Mouse (Mus musculus) lung, embryonic 16.5 days (tissue): ENCODE data around the gene Fbxo11. TPM values are rescaled to one million over a fixed set of nuclear protein-coding genes. Genes with fewer than 3 reads are reported as not detected.
"Not testable (repeated sequence)": the region's sequence is repeated elsewhere in the genome, so short reads cannot be mapped to it uniquely, and the experiment has no call there.

Experiments used
- ATAC-seq: fragments of 200-750 bp; cut with Nextera tagmentation; 2 replicates; pipeline ENCODE4 v1.8.0; 2017; ENCODE audit warnings: low read depth, mild to moderate bottlenecking, moderate library complexity
- H3K27ac ChIP-seq: fragments of 300-500 bp; sonication (generic); 2 replicates; pipeline ENCODE4 v1.5.1; 2014; ENCODE audit warnings: mild to moderate bottlenecking, control low read depth, low read length
- H3K27me3 ChIP-seq: fragments of 300-500 bp; sonication (generic); 2 replicates; pipeline ENCODE4 v1.6.1; 2014; ENCODE audit warnings: low read depth, low read length, mixed read lengths; ENCODE audit not compliant: control insufficient read depth, insufficient read depth
- H3K36me3 ChIP-seq: fragments of 300-500 bp; sonication (generic); 2 replicates; pipeline ENCODE4 v1.6.1; 2014; ENCODE audit warnings: low read length; ENCODE audit not compliant: control insufficient read depth, insufficient read depth
- H3K4me1 ChIP-seq: fragments of 300-500 bp; sonication (generic); replicated peaks from 2 replicates; pipeline ENCODE4 v1.6.1; 2014; ENCODE audit warnings: low read length, mixed read lengths; ENCODE audit not compliant: control insufficient read depth, insufficient read depth
- H3K4me2 ChIP-seq: fragments of 300-500 bp; sonication (generic); 2 replicates; pipeline ENCODE4 v1.6.1; 2014; ENCODE audit warnings: low read depth, low read length, control low read depth
- H3K4me3 ChIP-seq: fragments of 300-500 bp; sonication (generic); 2 replicates; pipeline ENCODE4 v1.5.1; 2014; ENCODE audit warnings: mild to moderate bottlenecking, low read length, control low read depth
- H3K9ac ChIP-seq: fragments of 300-500 bp; sonication (generic); 2 replicates; pipeline ENCODE4 v1.6.1; 2014; ENCODE audit warnings: low read length, control low read depth
- H3K9me3 ChIP-seq: fragments of 300-500 bp; sonication (generic); 2 replicates; pipeline ENCODE4 v1.6.1; 2016; ENCODE audit warnings: low read length; ENCODE audit not compliant: control insufficient read depth
- WGBS: fragments of 180-500 bp; shearing (Covaris S2); extraction: QIAGEN DNeasy Blood & Tissue Kit; methylation state at CpG from one replicate; pipeline ENCODE4 v1.1.7; 2014; 5-methylcytosine and 5-hydroxymethylcytosine counted together
- polyA plus RNA-seq: library from polyadenylated mRNA; unstranded; fragments of >200 nt; fragmentation: Nextera tagmentation; extraction: Ambion mirVana; gene quantifications from 2 replicates; pipeline ENCODE4 v1.2.1, GENCODE M21; 2015

Gene Fbxo11
- polyA plus RNA-seq, 1 experiment from 2014 or later: 13.6 TPM

- WGBS: 68% methylated on average over 1 of the region's 1 CpGs
- Histone ChIP-seq H3K9ac (no peak overlapping the region), H3K4me2 (no peak overlapping the region), H3K9me3 (no peaks in the 10 kb centered on the region), H3K4me1 (no peaks in the 10 kb centered on the region), H3K4me3 (no peak overlapping the region), H3K27me3 (no peaks in the 10 kb centered on the region), H3K27ac (no peak overlapping the region), H3K36me3 (peaks cover 54% of the 10 kb centered on the region)
- no peak for ATAC-seq
Measured at GRCm38 (mm10) chr17:87993338-87993737, 71.8 kb downstream of the Fbxo11 start.

- H3K9ac ChIP-seq: no peak overlapping the region
- peaks cover 55% of the 10 kb centered on the region for H3K36me3 ChIP-seq
- H3K27me3 ChIP-seq: no peaks in the 10 kb centered on the region
- H3K27ac ChIP-seq: no peak overlapping the region
- no peak for ATAC-seq
- H3K4me2 ChIP-seq: no peak overlapping the region
- no peaks in the 10 kb centered on the region for H3K4me1 ChIP-seq
- H3K9me3 ChIP-seq: no peaks in the 10 kb centered on the region
- WGBS: 87% methylated on average over 3 of the region's 3 CpGs
- no peak overlapping the region for H3K4me3 ChIP-seq
Measured at GRCm38 (mm10) chr17:87992154-87992553, 72.9 kb downstream of the Fbxo11 start.

GRCm38 (mm10) chr17:87987507-87987906, 77.6 kb downstream of the Fbxo11 start:
- peaks cover 9% of the 10 kb centered on the region for H3K4me1 ChIP-seq
- H3K4me2 ChIP-seq: no peak overlapping the region
- H3K27ac ChIP-seq: no peak overlapping the region
- no peaks in the 10 kb centered on the region for H3K9me3 ChIP-seq
- H3K27me3 ChIP-seq: no peaks in the 10 kb centered on the region
- H3K36me3 ChIP-seq: peaks cover 61% of the 10 kb centered on the region
- WGBS: 60% methylated on average over 6 of the region's 6 CpGs
- no peak overlapping the region for H3K4me3 ChIP-seq
- no peak for ATAC-seq
- H3K9ac ChIP-seq: no peak overlapping the region

GRCm38 (mm10) chr17:87985916-87986315, 79.2 kb downstream of the Fbxo11 start:
- Histone ChIP-seq H3K9me3 (no peaks in the 10 kb centered on the region), H3K27me3 (no peaks in the 10 kb centered on the region)
- WGBS: 79% methylated on average over 8 of the region's 8 CpGs

GRCm38 (mm10) chr17:87984440-87985214, 80.5 kb downstream of the Fbxo11 start:
- Histone ChIP-seq H3K4me3 (no peak overlapping the region), H3K4me2 (no peak overlapping the region), H3K36me3 (peaks cover 46% of the 10 kb centered on the region), H3K4me1 (peaks cover 9% of the 10 kb centered on the region), H3K9ac (no peak overlapping the region), H3K27ac (no peak overlapping the region), H3K9me3 (no peaks in the 10 kb centered on the region), H3K27me3 (no peaks in the 10 kb centered on the region)
- ATAC-seq: no peak
- WGBS: 88% methylated on average over 20 of the region's 20 CpGs

More at GRCm38 (mm10) chr17:87985916-87986315, 79.2 kb downstream of the Fbxo11 start:
- no peak overlapping the region for H3K4me2 ChIP-seq
- H3K4me3 ChIP-seq: no peak overlapping the region
- H3K4me1 ChIP-seq: peaks cover 9% of the 10 kb centered on the region
- H3K36me3 ChIP-seq: peaks cover 52% of the 10 kb centered on the region
- ATAC-seq: no peak
- H3K27ac ChIP-seq: no peak overlapping the region
- H3K9ac ChIP-seq: no peak overlapping the region

- Histone ChIP-seq H3K9ac (no peak overlapping the region), H3K27ac (peak overlapping the region; percentile 17; the same call in 1 of the 2 replicates), H3K4me1 (peaks cover 14% of the 10 kb centered on the region), H3K27me3 (no peaks in the 10 kb centered on the region), H3K9me3 (no peaks in the 10 kb centered on the region), H3K4me2 (no peak overlapping the region), H3K4me3 (no peak overlapping the region), H3K36me3 (peaks cover 41% of the 10 kb centered on the region)
- WGBS: 37% methylated on average over 4 of the region's 4 CpGs
- ATAC-seq: peak; percentile 66; the same call in 1 of the 2 replicates
Measured at GRCm38 (mm10) chr17:87983313-87983712, 81.8 kb downstream of the Fbxo11 start.

- no peak overlapping the region for H3K27ac ChIP-seq
- ATAC-seq: no peak
- no peak overlapping the region for H3K9ac ChIP-seq
- H3K4me2 ChIP-seq: no peak overlapping the region
- peaks cover 14% of the 10 kb centered on the region for H3K4me1 ChIP-seq
- no peaks in the 10 kb centered on the region for H3K27me3 ChIP-seq
- H3K9me3 ChIP-seq: no peaks in the 10 kb centered on the region
- H3K36me3 ChIP-seq: peaks cover 38% of the 10 kb centered on the region
- WGBS: 83% methylated on average over 3 of the region's 3 CpGs
- no peak overlapping the region for H3K4me3 ChIP-seq
Measured at GRCm38 (mm10) chr17:87982112-87982511, 83.0 kb downstream of the Fbxo11 start.

- peaks cover 20% of the 10 kb centered on the region for H3K4me1 ChIP-seq
- H3K4me3 ChIP-seq, ATAC-seq, H3K27me3 ChIP-seq, H3K27ac ChIP-seq, H3K9me3 ChIP-seq, H3K9ac ChIP-seq, H3K4me2 ChIP-seq: not testable (repeated sequence)
- peaks cover 23% of the 10 kb centered on the region for H3K36me3 ChIP-seq
- 62% methylated on average over 1 of the region's 1 CpGs for WGBS
Measured at GRCm38 (mm10) chr17:87979696-87980095, 85.4 kb downstream of the Fbxo11 start.

- not testable (repeated sequence) for H3K9me3 ChIP-seq
Measured at GRCm38 (mm10) chr17:87976927-87977326, 88.2 kb downstream of the Fbxo11 start.

More at GRCm38 (mm10) chr17:87976927-87977326, 88.2 kb downstream of the Fbxo11 start:
- not testable (repeated sequence) for H3K4me3 ChIP-seq, H3K4me2 ChIP-seq, H3K27me3 ChIP-seq, H3K9ac ChIP-seq, H3K27ac ChIP-seq, ATAC-seq, H3K36me3 ChIP-seq
- WGBS: 91% methylated on average over 4 of the region's 4 CpGs
- peaks cover 13% of the 10 kb centered on the region for H3K4me1 ChIP-seq
